Mouse (Mus musculus) B cell, adult 62 days (primary cell): Measurements from ENCODE around the gene 2310022A10Rik. TPM values are rescaled to one million over a fixed set of nuclear protein-coding genes. Genes with fewer than 3 reads are reported as not detected.

Experiments used
- total RNA-seq: library from RNA; stranded (reverse); gene quantifications from 4 replicates; pipeline ENCODE4 v1.2.4, GENCODE M21; 2023

The 2310022A10Rik gene
- total RNA-seq: 22.1 to 29.3 TPM (median 26.5 TPM) in 4 replicates

GRCm38 (mm10) chr7:27552931-27553513 lies at the start of gene 2310022A10Rik, which contains the start of gene Pld3:
Gene 2310022A10Rik (plus strand): TSS chr7:27553233.
Gene Pld3 (minus strand): TSS chr7:27553218.

DNA sequence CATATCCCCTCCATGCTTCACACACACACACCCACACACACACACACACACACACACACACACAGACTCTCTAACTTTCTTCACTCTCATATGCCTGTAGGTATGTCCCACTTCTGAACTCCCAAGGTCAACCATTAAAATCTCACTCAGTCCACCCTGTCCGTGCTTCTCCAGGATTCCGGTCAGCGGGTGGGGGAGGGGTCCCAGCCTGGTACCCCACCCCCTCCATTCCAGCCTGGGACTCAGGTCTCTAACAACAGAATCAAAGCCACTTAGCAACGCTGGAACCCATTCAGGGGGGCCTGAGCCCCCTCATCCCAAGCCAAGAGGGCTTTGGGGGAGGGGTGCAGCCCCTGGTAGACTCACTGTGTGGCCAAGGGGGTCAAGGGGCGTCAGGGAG lies 30.1 kb upstream of the 2310022A10Rik start, which contains the start of gene Hipk4:
Hipk4 (plus strand) TSS at position 301 of the 400 bp plus-strand sequence.

GRCm38 (mm10) chr7:27591266-27592216 lies 38.5 kb downstream of the 2310022A10Rik start, which contains the start of gene Akt2:
Gene Akt2 (plus strand): TSS chr7:27591552.

Other genes starting within 250 kb of the 2310022A10Rik start
- 0.83 to 1.2 TPM (median 1.0 TPM) in 4 replicates for gene Ltbp4, start 215.5 kb upstream of the 2310022A10Rik start, total RNA-seq
- 85.2 to 97.4 TPM (median 91.1 TPM) in 4 replicates for gene Shkbp1, start 197.2 kb upstream of the 2310022A10Rik start, total RNA-seq
- gene Gm20479, start 195.8 kb upstream of the 2310022A10Rik start, total RNA-seq: 7.5 to 14.1 TPM (median 9.1 TPM) in 3 of 4 replicates, not detected in the other
- gene Sptbn4, start 105.5 kb upstream of the 2310022A10Rik start, total RNA-seq: 0.18 to 0.29 TPM (median 0.28 TPM) in 3 of 4 replicates, not detected in the other
- gene Blvrb, start 105.3 kb upstream of the 2310022A10Rik start, total RNA-seq: 68.1 to 75.9 TPM (median 70.4 TPM) in 4 replicates
- 12.7 to 16.7 TPM (median 15.1 TPM) in 4 replicates for gene Sertad3, start 79.5 kb upstream of the 2310022A10Rik start, total RNA-seq
- gene Sertad1, start 66.3 kb upstream of the 2310022A10Rik start, total RNA-seq: 32.1 to 39.2 TPM (median 35.5 TPM) in 4 replicates
- 0.18 to 0.44 TPM (median 0.29 TPM) in 3 of 4 replicates, not detected in the other for gene Prx, start 53.9 kb upstream of the 2310022A10Rik start, total RNA-seq
- gene Hipk4, start 30.0 kb upstream of the 2310022A10Rik start, total RNA-seq: not detected in 4 replicates
- gene Pld3, start within 50 bp of the 2310022A10Rik start, total RNA-seq: 64.7 to 72.8 TPM (median 66.9 TPM) in 4 replicates
- 95.6 to 114 TPM (median 104 TPM) in 4 replicates for gene Akt2, start 38.3 kb downstream of the 2310022A10Rik start, total RNA-seq
- not detected in 4 replicates for gene Ttc9b, start 100.7 kb downstream of the 2310022A10Rik start, total RNA-seq
- gene Map3k10, start 121.4 kb downstream of the 2310022A10Rik start, total RNA-seq: 12.2 to 17.9 TPM (median 13.6 TPM) in 4 replicates
- 1.1 to 2.5 TPM (median 1.9 TPM) in 4 replicates for gene Zfp607b, start 136.1 kb downstream of the 2310022A10Rik start, total RNA-seq
- 12.1 to 15.1 TPM (median 13.4 TPM) in 4 replicates for gene Zfp60, start 178.2 kb downstream of the 2310022A10Rik start, total RNA-seq